Mouse (Mus musculus): ENCODE measurements around the gene Lhx3. TPM values are rescaled to one million over a fixed set of nuclear protein-coding genes. Genes with fewer than 3 reads are reported as not detected.

The Lhx3 gene
- under 1 TPM in 3 of 4 experiments, not detected in 1; 0.27 to 0.53 (median 0.31) TPM for total RNA-seq (2022)

GRCm38 (mm10) chr2:26208126-26208789 is at the start of gene Lhx3:
Lhx3 (minus strand) TSS chr2:26208289.
- DNase-seq (ENCODE audit: low spot score in 2 of 2): peak in 1 of 2 experiments; percentile 38

- DNase-seq (ENCODE audit: low spot score in 2 of 2): no peak
Observed at GRCm38 (mm10) chr2:26257315-26258096, 49.4 kb upstream of the Lhx3 start.

- DNase-seq (ENCODE audit: low spot score in 2 of 2): no peak
Observed at GRCm38 (mm10) chr2:26254816-26255215, 46.7 kb upstream of the Lhx3 start.

- no peak for DNase-seq (ENCODE audit: low spot score in 2 of 2)
Observed at GRCm38 (mm10) chr2:26252514-26253206, 44.6 kb upstream of the Lhx3 start.

- no peak for DNase-seq (ENCODE audit: low spot score in 2 of 2)
Observed at GRCm38 (mm10) chr2:26247531-26247930, 39.4 kb upstream of the Lhx3 start.

- no peak for DNase-seq (ENCODE audit: low spot score in 2 of 2)
Observed at GRCm38 (mm10) chr2:26240841-26241240, 32.8 kb upstream of the Lhx3 start.

GRCm38 (mm10) chr2:26240330-26240729 is 32.2 kb upstream of the Lhx3 start:
- no peak for DNase-seq (ENCODE audit: low spot score in 2 of 2)

GRCm38 (mm10) chr2:26237290-26237782 is 29.2 kb upstream of the Lhx3 start, which contains the start of gene Qsox2:
Qsox2 (minus strand) TSS chr2:26237525.
- peak; percentile 76 to 84 for DNase-seq (ENCODE audit: low spot score in 2 of 2)

- DNase-seq (ENCODE audit: low spot score in 2 of 2): peak in 1 of 2 experiments; percentile 19
Observed at GRCm38 (mm10) chr2:26236681-26237289, 28.7 kb upstream of the Lhx3 start.

GRCm38 (mm10) chr2:26234771-26235170 is 26.7 kb upstream of the Lhx3 start:
- no peak for DNase-seq (ENCODE audit: low spot score in 2 of 2)

- DNase-seq (ENCODE audit: low spot score in 2 of 2): no peak
Observed at GRCm38 (mm10) chr2:26234253-26234652, 26.2 kb upstream of the Lhx3 start.

- no peak for DNase-seq (ENCODE audit: low spot score in 2 of 2)
Observed at GRCm38 (mm10) chr2:26231366-26231765, 23.3 kb upstream of the Lhx3 start.

GRCm38 (mm10) chr2:26230253-26230652 is 22.2 kb upstream of the Lhx3 start:
- no peak for DNase-seq (ENCODE audit: low spot score in 2 of 2)

- DNase-seq (ENCODE audit: low spot score in 2 of 2): peak; percentile 33 to 52
Observed at GRCm38 (mm10) chr2:26227788-26228187, 19.7 kb upstream of the Lhx3 start.

GRCm38 (mm10) chr2:26225242-26225641 is 17.2 kb upstream of the Lhx3 start:
- DNase-seq (ENCODE audit: low spot score in 2 of 2): no peak

GRCm38 (mm10) chr2:26223961-26224360 is 15.9 kb upstream of the Lhx3 start:
- no peak for DNase-seq (ENCODE audit: low spot score in 2 of 2)

- peak; percentile 27 to 52 for DNase-seq (ENCODE audit: low spot score in 2 of 2)
Observed at GRCm38 (mm10) chr2:26214526-26214925, 6.4 kb upstream of the Lhx3 start.

GRCm38 (mm10) chr2:26209566-26209965 is 1.5 kb upstream of the Lhx3 start:
- DNase-seq (ENCODE audit: low spot score in 2 of 2): no peak

GRCm38 (mm10) chr2:26207559-26207958 is 530 bp downstream of the Lhx3 start:
- no peak for DNase-seq (ENCODE audit: low spot score in 2 of 2)

- DNase-seq (ENCODE audit: low spot score in 2 of 2): no peak
Observed at GRCm38 (mm10) chr2:26205761-26206160, 2.3 kb downstream of the Lhx3 start.

- no peak for DNase-seq (ENCODE audit: low spot score in 2 of 2)
Observed at GRCm38 (mm10) chr2:26205126-26205525, 3.0 kb downstream of the Lhx3 start.
